Mouse (Mus musculus) urinary bladder, postnatal 14 days (tissue): ENCODE results near the gene Arhgap19.

Experiments used
- DNase-seq: peaks from one replicate; pipeline ENCODE4 v3.0.0; 2021; ENCODE audit warnings: low spot score

The Arhgap19 gene

DNA sequence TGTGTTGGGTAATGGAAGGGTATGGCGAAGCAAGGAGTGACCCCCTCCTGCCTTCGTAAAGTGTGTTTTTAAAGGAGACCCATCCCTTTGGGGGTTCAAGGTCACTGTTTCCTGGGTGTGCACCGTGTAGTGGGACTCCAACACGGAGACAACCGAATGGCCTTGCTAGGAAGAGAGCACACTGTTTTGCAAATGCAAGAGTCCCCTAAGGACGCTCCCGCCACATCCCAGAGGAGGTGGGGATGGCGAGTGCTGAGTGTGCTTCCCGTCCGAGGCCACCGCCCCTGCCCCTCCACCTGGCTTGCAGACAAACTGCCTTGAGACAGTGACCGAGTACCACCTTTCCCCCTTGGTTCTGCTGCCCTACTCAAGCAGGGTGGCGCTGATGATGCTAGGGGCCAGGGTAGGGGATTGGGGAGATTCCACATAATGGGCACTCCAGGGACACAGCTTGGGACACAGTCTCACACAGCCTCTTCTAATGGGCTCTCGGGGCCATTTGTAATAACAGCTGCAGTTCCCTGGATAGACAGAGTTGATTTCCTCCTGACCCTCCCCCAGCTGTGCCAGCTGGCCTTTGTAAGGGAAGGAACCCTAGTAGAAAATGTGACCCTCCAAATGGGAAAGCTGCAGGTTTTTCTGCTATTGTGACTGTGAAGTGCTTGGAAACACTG is 30.0 kb upstream of the Arhgap19 start:
- no peak for DNase-seq

DNA sequence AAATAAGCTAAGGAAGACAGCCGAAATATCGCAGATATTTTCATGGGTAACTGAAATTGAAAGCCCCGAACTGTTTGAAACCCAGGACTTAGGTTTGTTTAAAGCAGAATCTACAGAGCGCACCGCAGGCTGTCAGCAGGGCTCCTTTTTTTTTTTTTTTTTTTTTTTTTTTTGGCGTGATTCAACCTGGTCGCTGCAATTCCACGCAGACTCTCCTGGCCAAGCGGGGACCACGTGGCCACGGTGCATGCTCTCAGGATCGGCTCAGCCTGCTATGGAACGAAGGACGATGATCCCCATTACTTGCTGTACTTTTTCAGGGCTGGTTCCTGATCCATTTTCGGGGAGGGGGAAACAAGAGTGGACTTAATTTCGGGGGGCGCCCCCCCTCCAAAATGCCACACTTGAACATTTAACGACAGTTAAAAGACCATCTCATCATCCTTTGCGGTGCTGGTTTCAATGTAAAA is 29.3 kb upstream of the Arhgap19 start:
- DNase-seq, result peak; percentile 41

DNA sequence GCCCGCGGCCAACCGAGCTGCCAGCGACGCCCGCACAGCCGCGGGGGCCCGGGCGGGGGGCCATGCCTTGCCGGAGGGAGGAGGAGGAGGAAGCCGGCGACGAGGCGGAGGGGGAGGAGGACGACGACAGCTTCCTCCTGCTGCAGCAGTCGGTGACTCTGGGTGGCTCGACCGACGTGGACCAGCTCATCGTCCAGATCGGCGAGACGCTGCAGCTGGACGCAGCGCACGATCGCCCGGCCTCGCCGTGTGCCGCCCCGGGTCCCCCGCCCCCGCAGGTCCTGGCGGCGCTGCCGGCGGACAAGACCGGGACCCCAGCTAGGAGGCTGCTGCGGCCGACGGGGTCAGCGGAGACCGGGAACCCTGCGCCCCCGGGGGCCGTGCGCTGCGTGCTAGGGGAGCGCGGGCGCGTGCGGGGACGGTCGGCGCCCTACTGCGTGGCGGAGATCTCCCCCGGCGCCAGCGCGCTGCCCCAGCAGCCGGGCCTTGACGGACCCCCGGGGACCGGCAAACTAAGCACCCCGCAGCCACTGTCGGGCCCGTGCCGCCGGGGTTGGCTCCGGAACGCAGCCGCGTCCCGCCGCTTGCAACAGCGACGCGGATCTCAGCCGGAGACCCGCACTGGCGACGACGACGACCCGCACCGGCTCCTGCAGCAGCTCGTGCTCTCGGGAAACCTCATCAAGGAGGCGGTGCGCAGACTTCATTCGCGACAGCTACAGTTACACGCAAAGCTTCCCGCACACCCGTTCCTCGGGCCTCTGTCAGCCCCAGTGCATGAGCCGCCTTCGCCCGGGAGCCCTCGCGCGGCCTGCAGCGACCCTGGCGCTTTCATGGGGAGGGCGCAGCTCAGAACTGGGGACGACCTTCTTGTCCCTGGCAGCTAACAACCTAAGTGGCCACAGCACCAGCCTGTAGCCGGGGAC is 28.5 kb upstream of the Arhgap19 start:
- DNase-seq, result peak; percentile 73

DNA sequence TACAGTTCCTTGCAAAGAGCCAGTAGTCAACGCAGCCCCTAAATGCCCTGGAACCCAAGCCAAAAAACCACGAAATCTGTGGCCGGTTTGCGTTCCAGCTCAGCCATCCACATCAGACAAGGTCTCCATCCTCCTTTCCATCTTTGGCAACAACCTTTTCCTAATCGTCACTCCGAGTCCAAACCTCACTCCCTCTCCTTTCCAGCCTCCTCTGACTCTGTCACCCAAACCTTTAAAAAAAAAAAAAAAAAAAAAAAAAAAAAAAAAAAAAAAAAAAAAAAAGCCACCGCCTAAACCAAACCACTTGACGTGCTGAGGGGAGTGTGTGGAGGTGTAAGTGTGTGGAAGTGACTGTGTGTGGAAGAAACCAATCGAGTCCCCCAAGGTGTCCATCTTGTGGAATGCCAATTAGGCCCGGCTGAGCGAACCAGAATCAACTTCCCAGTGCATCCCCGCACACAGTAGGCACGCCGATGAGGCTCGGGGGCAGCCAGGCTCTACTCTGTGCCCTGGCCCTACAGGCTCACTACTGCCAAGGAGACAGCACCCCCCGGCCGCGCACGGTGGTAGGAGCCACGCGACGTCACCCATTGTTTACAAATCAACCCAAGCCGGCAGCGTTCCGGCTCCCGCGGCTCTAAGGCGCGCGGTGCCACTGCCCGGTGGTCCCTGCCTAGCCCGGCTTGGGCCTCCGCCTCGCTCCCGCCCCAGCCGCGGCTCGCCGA is 27.7 kb upstream of the Arhgap19 start, which contains the start of gene Frat1:
TSS of gene Frat1 (plus strand) at position 590 of the 725 bp plus-strand sequence.
- peak; percentile 83 for DNase-seq

- DNase-seq, result no peak
These were observed 27.1 kb upstream of the Arhgap19 start for GRCm38 (mm10) chr19:41828941-41829340.

GRCm38 (mm10) chr19:41826529-41826928 is 24.7 kb upstream of the Arhgap19 start:
- no peak for DNase-seq

- no peak for DNase-seq
These were observed 23.1 kb upstream of the Arhgap19 start for GRCm38 (mm10) chr19:41824950-41825349.

GRCm38 (mm10) chr19:41822589-41822988 is 20.7 kb upstream of the Arhgap19 start:
- DNase-seq, result no peak

GRCm38 (mm10) chr19:41821436-41821835 is 19.6 kb upstream of the Arhgap19 start:
- no peak for DNase-seq

- DNase-seq, result no peak
These were observed 16.9 kb upstream of the Arhgap19 start for GRCm38 (mm10) chr19:41818749-41819148.

GRCm38 (mm10) chr19:41817325-41817724 is 15.5 kb upstream of the Arhgap19 start:
- no peak for DNase-seq

GRCm38 (mm10) chr19:41816915-41817314 is 15.1 kb upstream of the Arhgap19 start:
- DNase-seq, result no peak

GRCm38 (mm10) chr19:41816410-41816809 is 14.6 kb upstream of the Arhgap19 start:
- DNase-seq, result no peak

- DNase-seq, result no peak
These were observed 11.5 kb upstream of the Arhgap19 start for GRCm38 (mm10) chr19:41813374-41813773.

DNA sequence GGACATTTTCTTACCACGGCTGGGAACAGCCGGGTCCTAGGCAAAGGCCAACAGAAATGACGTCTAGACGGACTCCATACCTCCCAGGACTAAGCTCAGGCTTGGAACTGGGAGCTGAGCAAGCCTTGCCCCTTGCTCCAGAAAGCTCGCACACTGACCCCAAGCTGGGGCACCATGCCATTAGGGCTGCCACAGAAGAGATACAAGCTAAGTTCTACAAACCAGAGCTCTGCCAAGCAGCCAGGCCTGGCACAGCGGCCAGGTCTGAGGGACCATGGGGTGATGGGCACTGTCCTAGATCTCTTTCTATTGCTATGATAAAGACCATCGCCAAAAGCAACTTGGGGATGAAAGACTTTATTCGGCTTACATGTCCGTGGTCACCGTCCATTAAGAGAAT is 10.7 kb upstream of the Arhgap19 start:
- no peak for DNase-seq

GRCm38 (mm10) chr19:41810074-41810473 is 8.2 kb upstream of the Arhgap19 start:
- DNase-seq, result no peak

DNA sequence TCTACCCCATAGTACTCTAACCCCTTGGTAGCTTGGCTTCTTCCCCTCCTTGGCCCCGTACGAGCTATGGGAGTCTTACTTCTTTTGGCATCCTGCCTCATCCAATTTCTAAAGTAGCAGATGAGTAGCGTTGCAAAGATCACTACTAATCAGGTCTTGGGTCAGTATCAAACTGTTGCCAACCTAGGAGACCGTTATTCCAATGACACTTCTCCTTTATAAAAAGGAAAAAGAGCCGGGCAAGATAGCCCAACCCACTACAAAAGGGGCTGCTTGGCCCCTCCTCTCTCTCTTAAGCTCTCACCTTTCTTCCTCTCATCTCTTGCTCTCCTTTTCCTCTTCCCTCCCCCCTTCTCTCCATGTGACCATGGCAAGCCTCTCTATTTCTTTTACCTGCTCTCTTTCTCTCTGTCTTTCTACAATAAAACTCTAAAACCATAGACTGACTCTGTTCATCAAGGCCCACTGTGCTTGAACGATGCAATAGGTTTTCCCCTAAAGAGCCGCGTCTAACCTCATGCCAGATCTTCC is 6.3 kb upstream of the Arhgap19 start:
- no peak for DNase-seq

DNA sequence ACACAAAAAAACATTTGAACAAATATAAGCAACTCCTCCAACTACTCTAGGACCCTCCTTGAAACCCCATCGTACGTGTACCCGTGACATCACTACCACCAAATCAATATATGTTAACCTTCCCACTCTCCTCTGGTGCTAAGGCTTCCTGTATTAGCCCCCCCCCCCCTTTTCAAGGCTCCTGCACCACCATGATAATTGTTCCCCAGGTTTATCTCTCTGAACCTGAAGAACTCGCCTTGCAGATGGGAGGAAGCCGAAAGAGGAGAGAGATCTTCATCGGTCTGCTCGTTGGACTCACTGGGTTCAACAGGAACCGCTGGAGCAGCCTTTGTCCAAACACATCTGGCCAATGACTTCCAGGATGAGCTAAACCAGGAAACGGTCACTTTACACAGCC is 5.7 kb upstream of the Arhgap19 start:
- DNase-seq, result no peak

- no peak for DNase-seq
These were observed 4.0 kb upstream of the Arhgap19 start for GRCm38 (mm10) chr19:41805831-41806230.

DNA sequence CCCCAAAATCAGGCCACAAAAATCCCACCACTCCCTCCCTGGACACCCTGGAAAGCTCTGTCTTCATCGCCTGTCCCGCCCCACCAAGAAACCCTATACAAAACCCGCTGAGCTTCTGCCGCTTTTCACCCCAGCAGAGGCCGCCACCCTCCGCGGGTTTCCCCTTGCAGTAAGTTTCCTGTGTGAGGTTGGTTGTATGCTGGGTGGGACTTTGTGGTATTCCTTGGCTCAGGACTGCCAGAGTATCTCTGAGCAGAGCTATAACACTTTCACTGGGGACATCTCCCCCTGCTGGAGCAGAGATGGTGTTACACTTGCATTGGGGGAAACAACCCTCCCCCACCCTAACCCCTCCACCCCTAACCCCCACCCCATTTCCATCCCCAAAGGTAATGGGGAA is 1.5 kb upstream of the Arhgap19 start:
- DNase-seq, result no peak

DNA sequence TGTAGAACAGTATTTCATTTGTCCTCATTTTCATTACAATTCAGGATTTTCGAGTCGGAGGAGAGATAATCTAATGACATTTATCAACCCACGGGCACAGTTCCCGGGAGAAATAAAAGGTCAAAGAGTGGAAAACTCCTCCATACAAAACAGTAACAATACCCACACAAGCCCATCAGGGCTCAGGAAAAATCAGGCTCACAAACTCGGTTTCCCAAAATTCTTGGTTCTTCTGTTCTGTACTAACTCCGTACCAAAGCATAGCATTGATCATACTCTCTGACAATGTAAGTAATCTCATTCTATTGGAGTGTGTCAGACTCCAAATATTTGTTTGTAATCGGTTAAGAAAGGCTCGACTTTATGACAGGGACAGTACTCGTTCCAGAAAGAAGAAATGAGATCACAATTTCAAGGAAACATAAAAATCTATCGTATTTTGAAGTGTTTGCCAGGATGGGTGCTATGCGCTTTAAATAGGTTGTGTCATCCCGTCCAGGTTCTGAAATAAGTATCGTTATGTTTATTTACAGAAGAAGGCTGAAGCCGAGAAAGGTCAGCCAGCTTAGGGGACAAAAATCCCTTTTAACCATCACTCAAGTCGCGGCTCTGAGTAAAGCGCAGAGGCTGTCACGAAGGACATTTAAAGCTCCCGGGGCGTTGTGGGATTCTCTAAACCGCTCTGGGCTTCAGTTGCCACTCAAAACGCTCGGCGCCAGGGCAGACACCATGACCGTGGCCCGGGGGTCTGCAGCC is 683 bp downstream of the Arhgap19 start:
- DNase-seq, result no peak
